Comparison of ENCODE assay signal across 14 mouse cellular contexts in the genomic region with DNA sequence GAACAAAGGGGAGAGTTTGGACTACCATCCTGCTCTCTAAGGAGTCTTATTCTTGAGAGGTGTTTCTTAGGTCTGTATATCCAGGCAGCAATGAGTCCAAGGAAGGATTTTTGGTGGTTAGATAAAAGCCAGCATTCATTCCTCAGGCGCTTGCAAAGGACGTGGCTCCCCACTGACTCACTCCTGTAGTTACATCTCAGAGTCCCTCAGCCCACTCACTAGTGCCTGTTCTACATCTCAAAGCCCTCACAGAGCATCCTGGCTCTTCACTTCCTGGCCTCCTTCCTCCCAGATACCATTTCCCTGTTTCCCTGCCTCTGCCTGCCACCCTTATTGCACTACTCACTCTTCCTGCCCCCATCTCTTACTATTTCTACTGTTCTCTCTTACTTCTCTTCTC.
"Had no signal": no experiment of that assay in that cellular context is flagged by ENCODE, and none has a peak within 500 bp of the region (broad histone marks: within the 10 kb centered on the region; RNA-seq: fewer than 3 reads in every experiment).

No protein-coding gene starts in this region.

- H3K27ac ChIP-seq: limb, embryonic 13.5 days; liver, embryonic 14.5 days; midbrain, embryonic 15.5 days; neural tube, embryonic 13.5 days had no signal

- H3K9me3 ChIP-seq: limb, embryonic 13.5 days; midbrain, embryonic 15.5 days; neural tube, embryonic 13.5 days had no signal

- H3K27me3 ChIP-seq: limb, embryonic 13.5 days; midbrain, embryonic 15.5 days; neural tube, embryonic 13.5 days had no signal

- ATAC-seq: lung, postnatal 0 days; midbrain, embryonic 15.5 days had no signal

- DNase-seq: kidney, adult 8-10 months; kidney, postnatal 25 days; lung, adult 18-20 months; lung, postnatal 36 days; retina, postnatal 1 day; right cerebral cortex, postnatal 25 days; spleen, adult 18-20 months; thymus, adult 18-20 months; thymus, postnatal 25 days had no signal

- H3K4me3 ChIP-seq: limb, embryonic 13.5 days; midbrain, embryonic 15.5 days; neural tube, embryonic 13.5 days had no signal

- H3K4me1 ChIP-seq: limb, embryonic 13.5 days; midbrain, embryonic 15.5 days; neural tube, embryonic 13.5 days had no signal
